Mouse (Mus musculus): ENCODE measurements around the gene Tex37.

Tex37 gene

GRCm38 (mm10) chr6:70918827-70919226 is at the start of gene Tex37:
Gene Tex37 (minus strand): TSS chr6:70918927.
- no peak for DNase-seq (ENCODE audit: low spot score)

GRCm38 (mm10) chr6:70968291-70968690 is 49.6 kb upstream of the Tex37 start:
- DNase-seq (ENCODE audit: low spot score), result no peak

DNA sequence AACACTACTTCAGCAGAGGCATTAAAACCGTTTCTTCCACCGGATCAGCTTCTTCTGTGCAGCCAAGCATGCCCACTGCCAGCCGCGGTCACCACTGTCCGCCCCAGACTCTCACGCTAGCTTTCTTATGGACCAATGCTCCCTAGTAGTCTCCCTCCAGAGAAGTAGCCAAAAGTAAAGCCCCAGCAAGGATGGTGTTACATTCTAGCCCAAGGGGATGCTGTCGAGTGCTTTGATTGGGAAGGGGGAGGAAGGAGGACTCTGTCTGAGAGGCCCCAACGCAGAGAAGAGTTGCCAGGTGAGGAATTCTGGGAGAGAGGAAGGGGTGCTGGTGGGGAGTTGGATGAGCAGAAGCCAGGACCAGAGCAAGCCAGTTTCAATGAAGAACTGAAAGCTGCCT is 48.7 kb upstream of the Tex37 start:
- no peak for DNase-seq (ENCODE audit: low spot score)

DNA sequence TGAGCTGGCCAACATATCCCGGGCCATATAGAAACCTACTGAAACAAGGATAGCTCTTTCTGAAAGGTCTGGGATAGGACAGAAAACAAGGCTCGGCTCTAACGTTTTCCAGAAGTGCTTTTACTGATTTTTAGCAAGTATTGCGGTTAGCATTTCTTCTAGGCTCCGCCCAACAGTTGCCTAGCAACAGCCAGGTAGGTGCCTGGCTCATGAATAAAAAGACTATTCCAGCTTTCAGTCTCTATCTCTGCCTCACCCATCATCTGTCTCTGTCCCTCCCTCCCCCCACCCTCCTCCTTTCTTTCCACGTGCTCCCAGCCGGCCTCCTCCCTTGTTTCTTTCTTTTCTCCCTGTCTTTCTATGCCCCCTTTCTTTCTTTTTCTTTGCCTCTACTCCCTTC is 47.0 kb upstream of the Tex37 start:
- no peak for DNase-seq (ENCODE audit: low spot score)

DNA sequence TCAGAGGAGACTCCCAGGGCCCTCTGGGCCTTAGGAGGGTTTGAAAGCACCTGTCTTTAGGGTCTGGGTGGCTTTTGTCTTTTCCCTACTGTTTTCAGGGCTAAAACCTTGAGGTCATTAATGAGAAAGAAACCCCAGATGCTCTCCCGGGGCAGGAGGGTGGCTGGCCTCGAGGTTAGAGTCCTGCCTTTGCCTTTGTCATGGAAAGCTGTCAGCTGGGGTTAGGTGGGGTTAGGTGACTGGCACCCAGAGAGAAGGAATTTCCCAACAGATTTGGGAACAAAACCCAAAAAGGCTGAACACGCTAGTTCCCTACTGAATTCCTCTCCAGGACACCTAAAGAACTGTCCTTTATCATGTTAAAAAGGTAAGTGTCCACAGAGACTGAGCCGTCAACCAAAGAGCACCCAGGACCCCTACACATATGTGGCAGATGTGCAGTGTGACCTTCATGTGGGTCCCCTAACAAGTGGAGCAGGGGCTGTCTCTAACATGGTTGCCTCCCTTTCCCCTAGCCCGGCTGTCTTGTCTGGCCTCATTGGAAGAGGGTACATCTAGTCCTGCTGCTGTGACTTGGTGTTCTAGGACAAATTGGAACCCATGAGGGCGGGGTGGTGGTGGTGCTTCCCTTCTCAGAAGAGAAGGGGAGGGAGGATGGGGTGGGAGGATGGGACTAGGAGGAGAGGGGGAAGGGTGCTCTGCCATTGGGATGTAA is 45.5 kb upstream of the Tex37 start:
- no peak for DNase-seq (ENCODE audit: low spot score)

GRCm38 (mm10) chr6:70957341-70957940 is 38.7 kb upstream of the Tex37 start:
- DNase-seq (ENCODE audit: low spot score), result no peak

GRCm38 (mm10) chr6:70956936-70957335 is 38.2 kb upstream of the Tex37 start:
- no peak for DNase-seq (ENCODE audit: low spot score)

DNA sequence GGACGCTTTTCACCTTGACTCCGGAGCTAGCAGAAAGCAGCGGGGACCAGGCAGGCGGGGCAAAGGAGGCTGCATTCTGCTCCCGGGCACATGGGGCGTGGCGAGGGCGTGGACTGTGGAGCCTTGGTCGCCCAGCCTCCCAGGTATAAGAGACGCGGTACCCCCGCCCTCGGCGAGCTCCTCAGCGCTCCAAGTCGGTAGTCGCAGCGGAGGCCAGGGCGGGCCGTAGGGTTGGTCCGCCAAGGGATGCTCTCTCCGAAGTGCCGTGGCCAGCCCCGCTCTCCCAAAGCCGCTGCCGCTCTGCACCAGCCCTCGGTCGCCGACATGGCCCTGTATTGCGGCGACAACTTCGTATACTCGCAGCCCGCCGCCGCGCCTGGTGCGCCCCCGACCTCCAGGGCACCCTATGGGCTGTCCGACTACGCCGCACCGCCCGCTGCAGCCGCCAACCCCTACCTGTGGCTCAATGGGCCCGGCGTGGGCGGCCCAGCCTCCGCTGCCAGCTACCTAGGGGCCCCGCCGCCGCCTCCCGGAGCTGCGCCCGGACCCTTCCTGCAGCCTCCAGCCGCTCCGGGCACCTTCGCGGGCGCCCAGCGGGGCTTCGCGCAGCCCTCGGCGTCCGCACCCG is 37.7 kb upstream of the Tex37 start, which contains the start of gene Foxi3:
Gene Foxi3 (plus strand): TSS at position 247 of the 628 bp plus-strand sequence.
- DNase-seq (ENCODE audit: low spot score), result no peak

- no peak for DNase-seq (ENCODE audit: low spot score)
Observed at GRCm38 (mm10) chr6:70955841-70956240, 37.1 kb upstream of the Tex37 start.

GRCm38 (mm10) chr6:70955291-70955800 is 36.6 kb upstream of the Tex37 start:
- no peak for DNase-seq (ENCODE audit: low spot score)

GRCm38 (mm10) chr6:70954040-70954439 is 35.3 kb upstream of the Tex37 start:
- no peak for DNase-seq (ENCODE audit: low spot score)

DNA sequence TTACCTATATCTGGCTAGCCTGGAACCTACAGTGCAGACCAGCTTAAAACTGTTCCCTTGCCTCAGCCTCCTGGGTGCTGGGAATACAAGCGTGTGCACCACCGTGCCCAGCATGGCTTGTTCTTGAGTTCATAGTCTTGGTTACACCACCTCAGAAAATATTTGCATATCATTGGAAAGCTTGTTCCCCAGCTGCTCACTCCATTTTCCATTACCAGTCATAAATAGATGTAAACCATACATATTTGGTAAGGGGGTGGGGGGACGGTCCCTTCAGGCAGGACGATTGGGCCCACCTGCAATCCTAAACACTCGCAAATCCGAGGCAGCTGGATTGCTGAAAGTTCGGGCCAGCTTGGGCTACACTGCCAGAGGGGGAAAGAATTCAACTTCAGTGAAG is 34.5 kb upstream of the Tex37 start:
- DNase-seq (ENCODE audit: low spot score), result no peak

GRCm38 (mm10) chr6:70931801-70932200 is 13.1 kb upstream of the Tex37 start:
- no peak for DNase-seq (ENCODE audit: low spot score)

DNA sequence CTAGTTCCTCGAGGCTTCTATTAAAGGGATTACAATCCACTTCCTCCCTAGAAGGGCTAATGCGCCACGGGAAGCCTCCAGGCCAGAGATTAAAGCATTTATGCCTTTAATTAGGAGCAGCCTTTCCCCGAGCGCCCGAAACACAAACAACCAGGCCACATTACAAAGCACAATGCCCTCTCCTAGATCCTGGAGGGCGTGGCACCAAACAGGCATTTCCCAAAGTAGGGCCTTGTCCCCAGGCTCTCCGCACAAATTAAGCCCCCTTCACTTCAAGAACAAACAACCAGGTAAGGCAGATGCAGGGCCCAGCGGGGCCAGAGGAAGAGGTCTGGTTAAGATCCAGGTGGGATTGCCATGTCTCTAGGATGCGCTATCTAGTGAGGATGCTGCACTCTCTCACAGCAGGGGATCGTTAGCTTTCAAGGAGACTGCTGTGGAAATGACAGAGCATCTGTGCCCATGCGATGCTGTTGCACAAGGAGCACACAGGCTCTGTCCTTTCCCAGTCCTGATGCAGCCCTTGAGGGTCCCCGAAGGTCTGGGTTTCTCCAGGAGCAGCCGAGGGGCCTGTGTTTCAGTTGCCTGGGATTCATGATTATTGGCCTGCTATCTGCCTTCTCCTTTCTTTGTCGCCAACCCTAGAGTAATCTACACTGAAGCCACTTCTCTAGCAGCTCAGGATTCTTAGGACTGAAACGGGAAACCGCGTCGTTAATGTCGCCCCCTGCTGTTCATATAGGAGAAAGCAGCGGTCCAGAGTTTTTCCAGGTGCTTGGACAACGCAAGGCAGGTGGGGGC is 2.7 kb upstream of the Tex37 start:
- DNase-seq (ENCODE audit: low spot score), result no peak

DNA sequence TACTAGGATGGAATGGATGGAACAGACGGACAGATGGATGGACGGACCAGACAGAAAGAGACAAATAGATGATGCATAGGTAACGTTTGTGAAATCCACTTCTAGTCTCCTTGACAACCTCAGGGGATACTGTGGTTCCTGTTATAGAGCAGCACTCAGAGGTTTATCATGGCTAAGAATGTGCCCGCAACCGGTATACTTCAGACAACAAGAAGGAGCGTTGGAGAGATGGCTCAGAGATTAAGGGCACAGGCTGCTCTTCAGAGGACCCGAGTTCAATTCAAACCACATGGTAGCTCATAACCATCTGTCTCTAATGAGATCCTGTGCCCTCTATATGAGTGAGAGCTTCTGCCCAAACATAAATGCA is 6.3 kb downstream of the Tex37 start:
- DNase-seq (ENCODE audit: low spot score), result no peak

DNA sequence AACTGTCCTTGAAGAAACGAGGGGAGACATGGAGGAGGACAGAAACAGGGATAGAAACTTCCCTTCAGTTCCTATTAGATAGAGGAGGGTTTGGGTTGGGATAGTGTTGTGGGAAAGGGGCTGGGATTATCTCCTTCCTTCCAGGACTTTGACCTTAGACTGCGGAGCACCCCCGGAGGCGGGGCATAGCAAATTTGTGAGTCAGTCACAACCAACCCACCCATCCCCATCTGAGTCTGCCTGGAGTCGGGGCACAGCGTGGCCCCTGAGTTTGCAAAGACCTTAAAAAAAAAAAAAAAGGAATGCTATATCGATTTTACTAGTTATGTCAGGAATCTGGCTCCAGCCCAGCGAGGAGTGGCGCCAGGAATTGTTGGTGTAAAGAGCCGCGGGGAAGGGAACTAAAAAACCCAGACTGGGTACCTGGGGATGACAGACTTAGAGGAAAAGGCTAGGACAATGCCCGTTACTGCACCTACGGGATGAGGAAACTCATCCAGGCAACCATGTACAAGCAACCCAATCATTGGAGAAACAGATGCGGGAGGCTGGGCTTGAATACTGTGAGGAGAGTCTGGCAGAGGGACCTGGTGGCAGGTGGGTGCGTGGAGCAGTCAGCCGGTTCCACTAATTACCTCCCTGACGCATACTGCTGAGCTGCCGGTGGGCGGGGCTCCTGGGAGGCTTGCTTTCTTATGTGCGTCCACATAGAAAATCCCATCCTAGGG is 6.9 kb downstream of the Tex37 start:
- no peak for DNase-seq (ENCODE audit: low spot score)

- DNase-seq (ENCODE audit: low spot score), result no peak
Observed at GRCm38 (mm10) chr6:70910285-70910684, 8.4 kb downstream of the Tex37 start.

DNA sequence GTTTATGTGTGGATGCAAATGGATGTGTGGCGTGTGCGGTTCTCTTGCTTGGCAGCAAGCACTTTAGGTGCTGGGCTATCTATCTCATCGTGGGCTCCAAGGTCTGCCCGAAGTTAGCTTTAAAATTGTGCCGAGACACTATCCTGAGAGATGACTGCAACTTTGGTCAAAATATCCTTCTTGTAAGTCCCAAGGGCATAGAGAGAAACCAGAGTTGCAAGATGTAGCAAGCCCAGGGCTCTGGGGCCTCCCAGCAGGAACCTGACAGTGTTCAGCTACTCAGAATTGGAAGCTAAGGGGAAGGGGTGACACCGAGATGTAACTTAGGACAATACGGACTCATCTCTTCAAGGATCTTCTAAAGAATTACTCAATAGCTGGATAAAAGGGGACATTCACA is 9.2 kb downstream of the Tex37 start:
- no peak for DNase-seq (ENCODE audit: low spot score)

DNA sequence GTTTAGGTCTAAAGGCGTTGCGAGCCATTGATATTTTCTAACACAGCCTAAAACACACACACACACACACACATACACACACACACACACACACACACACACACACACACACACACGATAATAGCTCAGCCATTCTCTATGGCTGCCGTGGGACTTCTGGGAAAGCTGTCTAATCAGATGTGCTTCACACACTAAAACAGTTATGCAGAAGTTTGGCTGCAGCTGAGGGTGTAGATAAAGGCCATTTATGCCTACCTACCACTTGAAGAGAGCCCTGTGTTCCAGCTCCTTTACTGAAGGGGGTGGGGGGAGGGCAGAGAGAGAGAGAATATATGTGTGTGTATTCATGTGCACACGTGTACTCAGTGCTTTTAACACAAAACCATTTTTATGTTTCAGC is 15.0 kb downstream of the Tex37 start:
- no peak for DNase-seq (ENCODE audit: low spot score)

GRCm38 (mm10) chr6:70899594-70900003 is 19.1 kb downstream of the Tex37 start:
- DNase-seq (ENCODE audit: low spot score), result no peak

DNA sequence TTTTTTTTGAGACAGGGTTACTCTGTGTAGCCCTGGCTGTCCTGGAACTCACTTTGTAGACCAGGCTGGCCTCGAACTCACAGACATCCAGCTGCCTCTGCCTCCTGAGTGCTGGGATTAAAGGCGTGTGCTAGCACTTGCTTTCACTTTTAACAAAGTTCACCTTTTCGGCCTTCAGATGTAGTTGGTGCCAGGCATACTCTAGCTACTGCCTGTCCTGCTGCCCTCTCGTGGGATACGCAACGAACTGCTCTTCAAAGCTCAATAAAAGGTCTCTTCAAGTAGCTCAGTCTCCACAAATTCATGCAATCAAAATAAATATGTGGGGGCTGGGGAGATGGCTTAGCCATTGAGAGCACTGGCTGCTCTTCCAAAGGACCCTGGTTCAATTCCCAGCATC is 20.6 kb downstream of the Tex37 start:
- DNase-seq (ENCODE audit: low spot score), result no peak

- no peak for DNase-seq (ENCODE audit: low spot score)
Observed at GRCm38 (mm10) chr6:70887993-70888392, 30.7 kb downstream of the Tex37 start.

All from ovary, adult 18-20 months (tissue).